Mouse (Mus musculus): ENCODE results near the gene Orc1.

The Orc1 gene

GRCm38 (mm10) chr4:108578840-108579742, at the start of gene Orc1, which contains the start of gene Prpf38a:
Orc1 (plus strand) TSS chr4:108579423.
Prpf38a (minus strand) TSS chr4:108579336.
- DNase-seq (ENCODE audit: low spot score in 2 of 2), result peak; percentile 85 to 95

GRCm38 (mm10) chr4:108539701-108540100, 39.5 kb upstream of the Orc1 start:
- no peak for DNase-seq (ENCODE audit: low spot score in 2 of 2)

- DNase-seq (ENCODE audit: low spot score in 2 of 2), result no peak
Observed at GRCm38 (mm10) chr4:108565026-108565425, 14.2 kb upstream of the Orc1 start.

GRCm38 (mm10) chr4:108572644-108573043, 6.6 kb upstream of the Orc1 start:
- DNase-seq (ENCODE audit: low spot score in 2 of 2), result no peak

- no peak for DNase-seq (ENCODE audit: low spot score in 2 of 2)
Observed at GRCm38 (mm10) chr4:108579743-108580411, 654 bp downstream of the Orc1 start.

- DNase-seq (ENCODE audit: low spot score in 2 of 2), result no peak
Observed at GRCm38 (mm10) chr4:108593376-108593775, 14.2 kb downstream of the Orc1 start.

GRCm38 (mm10) chr4:108595785-108596184, 16.6 kb downstream of the Orc1 start:
- DNase-seq (ENCODE audit: low spot score in 2 of 2), result no peak

- no peak for DNase-seq (ENCODE audit: low spot score in 2 of 2)
Observed at GRCm38 (mm10) chr4:108598306-108598705, 19.1 kb downstream of the Orc1 start.

- DNase-seq (ENCODE audit: low spot score in 2 of 2), result no peak
Observed at GRCm38 (mm10) chr4:108601870-108602269, 22.6 kb downstream of the Orc1 start.

- DNase-seq (ENCODE audit: low spot score in 2 of 2), result no peak
Observed at GRCm38 (mm10) chr4:108608651-108609050, 29.4 kb downstream of the Orc1 start.

- no peak for DNase-seq (ENCODE audit: low spot score in 2 of 2)
Observed at GRCm38 (mm10) chr4:108610935-108611334, 31.7 kb downstream of the Orc1 start.

- no peak for DNase-seq (ENCODE audit: low spot score in 2 of 2)
Observed at GRCm38 (mm10) chr4:108618586-108618985, 39.4 kb downstream of the Orc1 start.

GRCm38 (mm10) chr4:108619165-108619564, 39.9 kb downstream of the Orc1 start:
- DNase-seq (ENCODE audit: low spot score in 2 of 2), result peak in 1 of 2 experiments; percentile 37

- DNase-seq (ENCODE audit: low spot score in 2 of 2), result peak; percentile 76 to 79
Observed at GRCm38 (mm10) chr4:108619587-108620341, 40.5 kb downstream of the Orc1 start, which contains the start of gene Cc2d1b. Cc2d1b (plus strand) TSS chr4:108619940.

GRCm38 (mm10) chr4:108620536-108620935, 41.3 kb downstream of the Orc1 start:
- DNase-seq (ENCODE audit: low spot score in 2 of 2), result no peak

GRCm38 (mm10) chr4:108621504-108621903, 42.3 kb downstream of the Orc1 start:
- DNase-seq (ENCODE audit: low spot score in 2 of 2), result no peak

- no peak for DNase-seq (ENCODE audit: low spot score in 2 of 2)
Observed at GRCm38 (mm10) chr4:108627066-108627465, 47.8 kb downstream of the Orc1 start.

GRCm38 (mm10) chr4:108629363-108629880, 50.2 kb downstream of the Orc1 start:
- DNase-seq (ENCODE audit: low spot score in 2 of 2), result no peak

- DNase-seq (ENCODE audit: low spot score in 2 of 2), result no peak
Observed at GRCm38 (mm10) chr4:108630096-108630495, 50.9 kb downstream of the Orc1 start.

GRCm38 (mm10) chr4:108631616-108632015, 52.4 kb downstream of the Orc1 start:
- DNase-seq (ENCODE audit: low spot score in 2 of 2), result no peak

- no peak for DNase-seq (ENCODE audit: low spot score in 2 of 2)
Observed at GRCm38 (mm10) chr4:108633703-108634102, 54.5 kb downstream of the Orc1 start.

GRCm38 (mm10) chr4:108634696-108635095, 55.5 kb downstream of the Orc1 start:
- no peak for DNase-seq (ENCODE audit: low spot score in 2 of 2)
